Mouse (Mus musculus): ENCODE results near the gene Zbtb25.

Zbtb25 gene

GRCm38 (mm10) chr12:76345759-76346455, 23.5 kb downstream of the Zbtb25 start:
- no peak for DNase-seq (ENCODE audit: extremely low spot score, low read depth, low spot score)

GRCm38 (mm10) chr12:76341080-76341479, 28.3 kb downstream of the Zbtb25 start:
- no peak for DNase-seq (ENCODE audit: extremely low spot score, low read depth, low spot score)

- DNase-seq (ENCODE audit: extremely low spot score, low read depth, low spot score) = no peak
These were observed 33.1 kb downstream of the Zbtb25 start for GRCm38 (mm10) chr12:76336111-76336965.

- no peak for DNase-seq (ENCODE audit: extremely low spot score, low read depth, low spot score)
These were observed 33.8 kb downstream of the Zbtb25 start for GRCm38 (mm10) chr12:76335641-76336040.

- no peak for DNase-seq (ENCODE audit: extremely low spot score, low read depth, low spot score)
These were observed 35.7 kb downstream of the Zbtb25 start for GRCm38 (mm10) chr12:76333688-76334087.

- no peak for DNase-seq (ENCODE audit: extremely low spot score, low read depth, low spot score)
These were observed 40.6 kb downstream of the Zbtb25 start for GRCm38 (mm10) chr12:76328567-76329354.

- DNase-seq (ENCODE audit: extremely low spot score, low read depth, low spot score) = no peak
These were observed 42.8 kb downstream of the Zbtb25 start for GRCm38 (mm10) chr12:76326437-76327220.

GRCm38 (mm10) chr12:76324679-76325431, 44.5 kb downstream of the Zbtb25 start, which contains the start of gene Akap5:
Gene Akap5 (plus strand): TSS chr12:76324891.
- peak; percentile 10 for DNase-seq (ENCODE audit: extremely low spot score, low read depth, low spot score)

- no peak for DNase-seq (ENCODE audit: extremely low spot score, low read depth, low spot score)
These were observed 50.9 kb downstream of the Zbtb25 start for GRCm38 (mm10) chr12:76318282-76319212.

- no peak for DNase-seq (ENCODE audit: extremely low spot score, low read depth, low spot score)
These were observed 57.5 kb downstream of the Zbtb25 start for GRCm38 (mm10) chr12:76311951-76312350.

GRCm38 (mm10) chr12:76311227-76311626, 58.2 kb downstream of the Zbtb25 start:
- DNase-seq (ENCODE audit: extremely low spot score, low read depth, low spot score) = no peak

GRCm38 (mm10) chr12:76310633-76311032, 58.8 kb downstream of the Zbtb25 start:
- no peak for DNase-seq (ENCODE audit: extremely low spot score, low read depth, low spot score)

GRCm38 (mm10) chr12:76310007-76310406, 59.4 kb downstream of the Zbtb25 start:
- no peak for DNase-seq (ENCODE audit: extremely low spot score, low read depth, low spot score)

- DNase-seq (ENCODE audit: extremely low spot score, low read depth, low spot score) = no peak
These were observed 61.0 kb downstream of the Zbtb25 start for GRCm38 (mm10) chr12:76308436-76308835.

- DNase-seq (ENCODE audit: extremely low spot score, low read depth, low spot score) = no peak
These were observed 61.4 kb downstream of the Zbtb25 start for GRCm38 (mm10) chr12:76307964-76308363.

GRCm38 (mm10) chr12:76306852-76307561, 62.4 kb downstream of the Zbtb25 start:
- DNase-seq (ENCODE audit: extremely low spot score, low read depth, low spot score) = no peak

- DNase-seq (ENCODE audit: extremely low spot score, low read depth, low spot score) = no peak
These were observed 64.3 kb downstream of the Zbtb25 start for GRCm38 (mm10) chr12:76305107-76305506.

GRCm38 (mm10) chr12:76304199-76304598, 65.2 kb downstream of the Zbtb25 start:
- no peak for DNase-seq (ENCODE audit: extremely low spot score, low read depth, low spot score)

All from hindlimb bud, embryonic 11.5 days (tissue).